Mouse (Mus musculus) testis, postnatal 14 days (tissue): ENCODE measurements at regions not wholly inside any gene's neighbourhood (a gene's known extent, or its start where the extent isn't known, plus 50 kb on each side); places are given as distances from the start of the nearest gene placed in this dataset.

Source experiments
- DNase-seq: peaks from one replicate; pipeline ENCODE4 v3.0.0; 2021; ENCODE audit warnings: low spot score

- DNase-seq, result peak; percentile 75
These were observed 188.1 kb upstream of the Arid1b start for GRCm38 (mm10) chr17:4806051-4806450.

DNA sequence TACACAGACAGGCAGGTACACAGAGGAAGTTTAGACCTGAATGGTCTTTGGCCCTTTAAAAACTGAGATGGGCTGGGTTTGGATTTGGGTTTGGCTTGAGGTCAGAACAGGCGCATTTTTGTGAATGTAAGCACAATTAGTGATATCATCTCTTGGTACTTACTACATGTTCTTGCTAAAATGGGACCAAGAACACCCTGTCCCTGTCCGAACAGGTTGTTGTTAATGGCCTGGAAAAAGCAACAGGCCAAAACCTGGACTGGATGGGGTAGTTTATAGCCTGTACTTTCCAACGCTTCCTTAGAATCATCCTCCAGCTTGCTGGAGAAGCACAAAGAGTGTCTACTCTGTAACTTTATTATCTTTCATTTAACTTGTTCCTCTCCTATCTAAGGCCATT lies 185.2 kb upstream of the Arid1b start:
- peak; percentile 67 for DNase-seq

- DNase-seq, result no peak
These were observed 180.9 kb upstream of the Arid1b start for GRCm38 (mm10) chr17:4813232-4813631.

GRCm38 (mm10) chr17:4813666-4814065 lies 180.5 kb upstream of the Arid1b start:
- no peak for DNase-seq

DNA sequence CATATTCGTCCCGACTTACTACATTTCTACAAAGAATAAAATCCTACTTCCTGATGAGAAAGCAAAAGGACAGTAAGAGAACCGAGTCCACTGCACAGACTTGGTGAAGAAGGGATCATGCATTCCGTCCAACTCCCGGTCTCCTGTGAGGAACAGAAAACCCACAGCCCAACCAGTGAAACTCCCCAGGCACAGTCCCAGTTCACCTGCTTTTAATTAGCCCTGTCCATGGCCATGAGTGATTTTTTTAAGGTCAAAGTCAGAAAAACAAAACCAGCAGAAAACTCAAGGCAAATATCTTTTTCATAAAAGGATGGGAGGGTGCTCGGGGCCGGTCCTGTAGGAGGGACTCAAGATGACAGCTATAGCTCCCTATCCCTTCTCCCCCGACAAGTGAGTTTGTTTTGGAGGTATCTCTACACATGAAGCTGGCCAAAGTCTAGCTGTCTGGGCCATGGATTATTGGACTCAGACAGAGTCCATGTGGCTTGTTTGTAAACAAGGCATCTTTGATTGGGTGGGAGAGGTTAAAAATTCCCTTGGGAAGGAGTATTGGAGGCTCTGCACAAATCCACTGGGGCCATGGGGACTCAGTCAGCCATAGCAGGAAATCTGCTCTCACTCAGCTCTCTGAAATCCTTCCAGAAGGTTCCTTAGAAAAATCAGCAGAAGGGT lies 168.8 kb upstream of the Arid1b start:
- DNase-seq, result no peak

GRCm38 (mm10) chr17:4834065-4834464 lies 160.1 kb upstream of the Arid1b start:
- peak; percentile 75 for DNase-seq

DNA sequence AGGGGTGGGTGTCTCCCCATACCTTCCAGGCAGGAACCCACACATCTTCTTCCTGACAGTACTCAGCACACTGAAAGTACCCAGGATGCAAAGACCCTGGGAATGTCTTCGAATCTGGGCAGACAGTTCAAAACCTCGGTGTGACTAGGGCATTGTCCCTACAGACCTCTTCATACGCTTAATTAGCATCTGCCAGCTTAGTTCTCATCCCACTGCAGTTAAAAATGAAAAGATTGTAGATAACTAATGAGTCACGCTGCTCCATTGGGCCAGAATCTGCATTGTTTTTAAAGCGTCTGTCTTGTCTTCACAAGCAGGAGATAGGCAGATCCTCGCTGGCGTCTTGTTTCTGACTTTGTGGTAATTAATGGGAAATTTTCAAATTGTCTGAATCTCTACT lies 159.6 kb upstream of the Arid1b start:
- DNase-seq, result no peak

DNA sequence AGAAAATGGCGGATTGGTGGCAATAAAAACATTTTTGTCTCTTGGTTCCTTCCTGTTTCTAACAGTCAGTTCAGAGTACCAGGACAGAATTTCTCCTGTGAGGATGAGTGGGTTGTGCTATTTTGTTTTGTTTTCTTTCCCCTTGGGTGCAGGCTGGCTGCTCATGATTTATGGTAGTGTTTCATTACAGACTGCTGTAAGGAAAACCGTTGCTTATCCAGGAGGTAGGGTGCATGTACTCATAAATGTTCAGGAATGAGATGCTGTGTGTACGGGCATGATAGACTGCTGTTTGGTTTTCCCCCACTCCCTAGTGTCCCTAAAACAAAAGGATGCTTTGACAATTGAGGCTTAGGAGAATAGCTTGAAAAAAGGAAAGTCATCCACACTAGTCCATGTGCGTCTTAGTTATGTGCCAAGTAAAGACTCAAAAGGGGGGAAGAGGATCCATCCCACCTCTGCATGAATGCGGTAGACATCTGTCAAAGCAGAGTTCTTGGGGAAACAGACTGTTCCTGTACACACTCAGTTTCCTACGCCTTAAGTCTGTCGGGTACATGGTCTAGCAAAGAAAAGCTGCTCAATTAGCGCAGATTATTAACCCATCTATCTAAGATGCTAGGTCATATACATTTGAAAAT lies 158.9 kb upstream of the Arid1b start:
- no peak for DNase-seq

GRCm38 (mm10) chr17:4840123-4840522 lies 154.0 kb upstream of the Arid1b start:
- DNase-seq, result no peak

DNA sequence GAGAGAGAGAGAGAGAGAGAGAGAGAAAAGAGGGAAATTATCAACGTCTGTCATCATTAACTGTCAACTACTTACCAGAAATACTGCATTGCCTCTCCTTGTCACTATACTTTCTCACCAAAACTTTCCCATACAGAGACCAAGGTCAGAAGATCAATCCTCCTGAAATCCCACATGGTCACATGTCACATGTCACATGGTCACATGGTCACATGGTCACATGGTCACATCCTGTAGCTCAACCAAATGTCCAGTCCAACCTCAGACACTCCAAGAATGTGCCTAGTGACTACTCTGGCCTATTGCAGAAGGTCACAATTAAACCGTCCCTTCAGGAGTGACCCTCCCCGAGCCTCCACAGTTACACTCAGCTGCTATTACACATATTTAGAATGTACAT lies 135.8 kb upstream of the Arid1b start:
- DNase-seq, result no peak

- DNase-seq, result no peak
These were observed 129.2 kb upstream of the Arid1b start for GRCm38 (mm10) chr17:4864901-4865300.

DNA sequence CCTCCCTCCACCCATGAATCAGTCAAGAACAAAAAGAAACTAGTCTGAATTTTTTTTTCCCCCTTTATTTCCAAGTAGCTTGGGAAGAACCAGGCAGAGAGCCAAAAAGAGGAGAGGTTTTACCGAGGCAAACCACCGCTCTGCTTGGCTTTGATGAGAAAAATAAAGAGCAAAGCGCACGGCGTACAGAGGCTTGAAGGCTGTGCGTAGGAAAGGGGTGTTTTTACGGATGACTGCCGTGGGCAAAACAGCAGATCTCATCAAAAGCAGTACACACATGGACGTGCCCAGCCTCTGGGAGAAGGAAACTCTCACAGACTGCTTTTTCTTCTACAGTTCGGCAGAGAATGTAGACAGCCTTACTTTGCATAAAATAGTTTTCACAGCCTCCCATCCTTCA lies 128.5 kb upstream of the Arid1b start:
- no peak for DNase-seq

GRCm38 (mm10) chr17:4866026-4866896 lies 127.9 kb upstream of the Arid1b start:
- DNase-seq, result peak; percentile 39

- DNase-seq, result no peak
These were observed 127.0 kb upstream of the Arid1b start for GRCm38 (mm10) chr17:4867083-4867482.

- peak; percentile 44 for DNase-seq
These were observed 126.2 kb upstream of the Arid1b start for GRCm38 (mm10) chr17:4867754-4868445.

GRCm38 (mm10) chr17:4868446-4868825 lies 125.7 kb upstream of the Arid1b start:
- DNase-seq, result no peak

- DNase-seq, result no peak
These were observed 125.3 kb upstream of the Arid1b start for GRCm38 (mm10) chr17:4868861-4869260.

DNA sequence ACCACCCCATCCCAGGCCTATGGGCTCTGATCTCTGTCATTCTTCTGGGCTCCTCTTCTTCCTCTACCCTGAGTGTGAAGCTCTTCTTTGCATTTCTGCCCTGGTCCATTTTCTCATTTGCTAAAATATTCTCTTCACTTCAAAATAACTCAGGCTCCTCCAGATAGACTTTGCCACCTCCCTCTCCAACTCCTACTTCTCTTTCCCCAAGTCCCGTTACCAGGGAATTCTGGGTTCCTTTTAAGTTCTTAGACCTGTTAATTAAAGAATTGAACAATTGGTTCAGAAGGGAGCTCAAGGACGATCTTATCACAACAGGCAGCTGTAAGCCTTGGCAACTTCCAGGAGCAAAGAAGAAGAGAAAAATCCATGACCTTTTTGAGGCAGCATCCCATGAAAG lies 122.9 kb upstream of the Arid1b start:
- no peak for DNase-seq

GRCm38 (mm10) chr17:4874459-4874858 lies 119.7 kb upstream of the Arid1b start:
- DNase-seq, result no peak

DNA sequence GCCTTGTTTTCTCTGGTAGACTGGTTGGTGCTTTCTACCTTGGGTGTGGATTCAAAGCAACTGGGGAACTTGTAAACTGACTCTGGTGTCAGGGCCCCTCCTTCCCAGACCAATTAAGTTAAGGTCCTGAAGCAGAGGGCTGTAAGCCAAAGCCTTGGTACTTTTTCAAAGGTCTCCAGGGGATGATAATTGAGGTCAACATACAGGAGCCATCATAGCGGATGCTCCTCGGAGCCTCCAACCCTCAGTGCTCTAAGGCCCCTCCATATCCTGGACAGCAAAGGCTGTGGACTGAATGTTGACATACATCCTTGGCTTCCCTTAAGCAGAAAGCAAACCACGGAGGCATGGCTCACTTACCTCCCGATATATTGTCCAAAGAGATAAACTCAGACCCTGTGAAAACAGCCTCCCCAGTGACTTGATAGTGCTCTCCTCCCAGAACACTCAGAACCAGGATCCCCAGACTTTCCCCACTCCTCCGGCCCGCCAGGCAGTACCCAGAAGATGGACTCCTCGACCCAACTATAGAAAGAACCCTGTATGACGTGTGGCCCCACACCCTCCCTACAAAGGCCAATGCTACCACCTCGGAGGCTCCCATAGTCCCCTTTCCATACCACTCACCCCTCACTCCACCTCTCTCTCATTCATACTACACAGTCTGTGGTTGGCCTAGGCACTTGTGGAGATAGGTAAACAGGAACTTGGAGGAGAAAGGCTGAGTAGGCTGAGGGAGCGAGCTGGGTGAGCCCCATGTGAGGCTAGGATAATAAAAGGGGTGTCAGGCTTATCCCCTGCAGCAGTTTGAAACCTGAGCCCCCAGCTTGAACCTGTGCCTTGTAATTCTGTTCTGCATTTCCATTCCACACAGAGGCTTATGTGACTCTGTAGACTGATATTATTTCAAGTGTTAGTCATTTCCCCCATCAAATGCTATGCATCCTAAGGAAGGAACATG lies 118.8 kb upstream of the Arid1b start:
- no peak for DNase-seq

DNA sequence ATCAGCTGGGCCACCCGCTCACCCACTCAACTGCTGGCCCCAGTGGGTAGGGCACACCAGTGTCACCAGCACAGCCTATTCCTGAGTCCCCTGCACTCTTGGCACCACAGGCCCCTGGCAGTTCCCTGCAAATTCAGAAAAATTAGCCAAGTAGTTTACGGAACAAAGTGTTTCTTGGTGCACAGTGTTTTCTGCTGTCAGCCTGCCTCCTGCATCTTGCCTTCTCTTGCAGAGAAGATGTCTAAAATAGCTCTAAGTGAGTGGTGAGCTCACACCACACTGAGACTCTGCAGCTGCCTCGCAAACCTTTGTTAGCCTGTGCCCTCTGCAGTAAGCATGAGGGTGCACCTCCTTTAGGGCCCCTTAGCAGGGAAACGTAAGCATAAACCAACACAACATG lies 117.7 kb upstream of the Arid1b start:
- DNase-seq, result no peak
